Mouse (Mus musculus): ENCODE measurements around the gene Ttc39b.

DNA sequence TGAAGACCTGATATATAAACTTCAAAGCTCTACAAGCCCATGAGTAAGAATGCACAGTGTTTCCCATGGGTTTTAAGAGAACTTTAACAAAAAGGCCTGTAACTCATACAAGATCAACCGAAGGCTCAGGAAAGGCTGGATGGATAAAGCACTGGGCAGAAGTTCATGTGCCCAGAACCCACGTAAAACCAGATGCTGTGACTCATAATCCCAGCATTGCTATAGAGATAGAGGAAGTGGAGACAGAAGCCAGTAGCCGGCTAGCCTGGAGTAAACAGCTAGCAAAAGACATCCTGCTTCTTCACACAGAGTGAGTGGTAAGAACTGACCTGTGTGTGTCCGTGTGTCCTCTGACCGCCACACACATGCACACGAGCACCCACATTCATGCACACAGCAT lies 54.4 kb downstream of the Ttc39b start:
- TF ChIP-seq GATA1 (IDR thresholded peaks at IDR 0.05; ENCODE audit: low read depth, low read length) (no peak), CTCF (IDR thresholded peaks at IDR 0.05 in 2 of 3, conservative IDR thresholded peaks at IDR 0.05 in 1 of 3; ENCODE audit: control insufficient read depth in 1 of 3, insufficient read depth in 1 of 3, low read depth in 2 of 3, low read length in 3 of 3, poor library complexity in 1 of 3, severe bottlenecking in 1 of 3) (no peak), SMC3 (IDR thresholded peaks at IDR 0.05; ENCODE audit: low read depth, low read length) (no peak), MAFK (IDR thresholded peaks at IDR 0.05; ENCODE audit: borderline replicate concordance, low read depth, low read length) (no peak), MYC (IDR thresholded peaks at IDR 0.05; ENCODE audit: low read depth, low read length) (no peak), RCOR1 (IDR thresholded peaks at IDR 0.05; ENCODE audit: low read depth, low read length) (no peak), ZC3H11A (IDR thresholded peaks at IDR 0.05; ENCODE audit: low read depth, low read length) (no peak), USF1 (IDR thresholded peaks at IDR 0.05; ENCODE audit: low read depth, low read length) (no peak), ZMIZ1 (IDR thresholded peaks at IDR 0.05; ENCODE audit: low read depth, low read length) (no peak)
